Mouse (Mus musculus): ENCODE measurements at regions not wholly inside any gene's neighbourhood (a gene's known extent, or its start where the extent isn't known, plus 50 kb on each side); places are given as distances from the start of the nearest gene placed in this dataset.

- TF ChIP-seq POLR2A (IDR thresholded peaks at IDR 0.05; ENCODE audit: borderline replicate concordance, extremely low read depth, insufficient read depth, insufficient read length) = no peak
- no peak overlapping the region for H3K27ac ChIP-seq (replicated peaks; ENCODE audit: low read depth, low read length)
- H3K4me3 ChIP-seq (replicated peaks; ENCODE audit: low read length) = no peak overlapping the region
- H3K27me3 ChIP-seq (ENCODE audit: control insufficient read depth, insufficient read depth, low read length) = no peaks in the 10 kb centered on the region
- ATAC-seq (ENCODE audit: low FRiP score, low read depth) (no peak), DNase-seq (ENCODE audit: low spot score) (no peak)
- no peak overlapping the region for H3K4me2 ChIP-seq (replicated peaks; ENCODE audit: low read depth, low read length, severe bottlenecking)
- no peaks in the 10 kb centered on the region for H3K4me1 ChIP-seq (ENCODE audit: control insufficient read depth, insufficient read depth, low read length)
- H3K9ac ChIP-seq (ENCODE audit: low read depth, low read length, severe bottlenecking) = no peak overlapping the region
- H3K9me3 ChIP-seq (ENCODE audit: control insufficient read depth, low read length) = no peaks in the 10 kb centered on the region
- WGBS = 23% methylated on average over 8 of the region's 8 CpGs
- H3K36me3 ChIP-seq (ENCODE audit: control insufficient read depth, insufficient read depth, low read length) = no peaks in the 10 kb centered on the region
Measured at GRCm38 (mm10) chr11:114127426-114127825, 60.6 kb upstream of the Sdk2 start.

- no peak overlapping the region for H3K4me3 ChIP-seq (replicated peaks; ENCODE audit: low read length)
- no peaks in the 10 kb centered on the region for H3K27me3 ChIP-seq (ENCODE audit: control insufficient read depth, insufficient read depth, low read length)
- no peaks in the 10 kb centered on the region for H3K36me3 ChIP-seq (ENCODE audit: control insufficient read depth, insufficient read depth, low read length)
- WGBS = 64% methylated on average over 12 of the region's 13 CpGs
- DNase-seq (ENCODE audit: low spot score) (no peak), ATAC-seq (ENCODE audit: low FRiP score, low read depth) (no peak)
- no peaks in the 10 kb centered on the region for H3K9me3 ChIP-seq (ENCODE audit: control insufficient read depth, low read length)
- no peak overlapping the region for H3K4me2 ChIP-seq (replicated peaks; ENCODE audit: low read depth, low read length, severe bottlenecking)
- 0 out of 2 replicates have a peak, but pooled peaks cover 7% of the 10 kb centered on the region for H3K4me1 ChIP-seq (ENCODE audit: control insufficient read depth, insufficient read depth, low read length)
- H3K27ac ChIP-seq (replicated peaks; ENCODE audit: low read depth, low read length) = no peak overlapping the region
- TF ChIP-seq POLR2A (IDR thresholded peaks at IDR 0.05; ENCODE audit: borderline replicate concordance, extremely low read depth, insufficient read depth, insufficient read length) = no peak
- no peak overlapping the region for H3K9ac ChIP-seq (ENCODE audit: low read depth, low read length, severe bottlenecking)
Measured at GRCm38 (mm10) chr11:114122175-114122574, 55.3 kb upstream of the Sdk2 start.

- 24% methylated on average over 9 of the region's 9 CpGs for WGBS
- H3K9me3 ChIP-seq (ENCODE audit: control insufficient read depth, low read length) = no peaks in the 10 kb centered on the region
- no peak overlapping the region for H3K4me3 ChIP-seq (replicated peaks; ENCODE audit: low read length)
- H3K27me3 ChIP-seq (ENCODE audit: control insufficient read depth, insufficient read depth, low read length) = no peaks in the 10 kb centered on the region
- no peak for TF ChIP-seq POLR2A (IDR thresholded peaks at IDR 0.05; ENCODE audit: borderline replicate concordance, extremely low read depth, insufficient read depth, insufficient read length)
- H3K36me3 ChIP-seq (ENCODE audit: control insufficient read depth, insufficient read depth, low read length) = no peaks in the 10 kb centered on the region
- no peak overlapping the region for H3K27ac ChIP-seq (replicated peaks; ENCODE audit: low read depth, low read length)
- peak overlapping the region; percentile 21; the same call in 1 of the 2 replicates for H3K9ac ChIP-seq (ENCODE audit: low read depth, low read length, severe bottlenecking)
- H3K4me2 ChIP-seq (replicated peaks; ENCODE audit: low read depth, low read length, severe bottlenecking) = no peak overlapping the region; the same call in 1 of the 2 replicates
- no peak for DNase-seq (ENCODE audit: low spot score)
- 0 out of 2 replicates have a peak, but pooled peaks cover 7% of the 10 kb centered on the region for H3K4me1 ChIP-seq (ENCODE audit: control insufficient read depth, insufficient read depth, low read length)
- ATAC-seq (ENCODE audit: low FRiP score, low read depth) = no peak
Measured at GRCm38 (mm10) chr11:114119135-114119534, 52.3 kb upstream of the Sdk2 start.
